Mouse (Mus musculus) heart, postnatal 0 days (tissue): Measurements from ENCODE around the gene Ralgps2.

Source experiments
- CTCF ChIP-seq: IDR thresholded peaks from 2 replicates; pipeline ENCODE4 v1.5.1; 2016; ENCODE audit warnings: antibody characterized with exemption, control low read depth, low read depth
- EP300 ChIP-seq: IDR thresholded peaks from 2 replicates; pipeline ENCODE4 v1.6.1; 2016; ENCODE audit warnings: antibody characterized with exemption, low read depth

GRCm38 (mm10) chr1:156981975-156982374 lies 42.5 kb upstream of the Ralgps2 start:
- TF ChIP-seq CTCF (no peak), EP300 (no peak)
